In genomic region chr17:62882726-62883475, GRCm38 (mm10) we compare ENCODE assay signal across 8 mouse cellular contexts. TPM values are rescaled to one million over a fixed set of nuclear protein-coding genes. Genes with fewer than 3 reads are reported as not detected.
A peak's percentile ranks its signal among the peaks of the same experiment; 100 is the strongest.
DNase-seq lines count a peak whose midpoint lies in the region; ATAC-seq and TF ChIP-seq lines count a peak whose summit lies in the region.

No protein-coding gene starts in this region.

- no peaks in the 10 kb centered on the region for H3K36me3 ChIP-seq in hindbrain, embryonic 16.5 days (ENCODE audit: control insufficient read depth, insufficient read depth, low read length)
- H3K36me3 ChIP-seq in macrophage (ENCODE audit: inconsistent target) = no peaks in the 10 kb centered on the region

- H3K4me3 ChIP-seq in gastrocnemius, adult 2 months = peak overlapping the region; percentile 87
- H3K4me3 ChIP-seq in hindbrain, embryonic 16.5 days (ENCODE audit: low read length) = peak overlapping the region; percentile 85
- H3K4me3 ChIP-seq in macrophage (ENCODE audit: inconsistent target) = peak overlapping the region; percentile 21

- intact Hi-C loops in gastrocnemius, adult 2 months (cut with DNase I) = loop anchor here (5.0 kb wide), 1 partner anchor 584 kb away; no protein-coding TSS in a partner anchor

- H3K4me1 ChIP-seq in hindbrain, embryonic 16.5 days (ENCODE audit: control insufficient read depth, insufficient read depth, low read depth, low read length) = peaks cover 2% of the 10 kb centered on the region; the same call in 1 of the 2 replicates

- H3K9ac ChIP-seq in hindbrain, embryonic 16.5 days (ENCODE audit: low read depth, low read length) = peak overlapping the region; percentile 90

- TF ChIP-seq CTCF in gastrocnemius, adult 2 months (IDR thresholded peaks at IDR 0.05) = no peak

- peak overlapping the region; percentile 41 for H3K27ac ChIP-seq in gastrocnemius, adult 2 months
- H3K27ac ChIP-seq in hindbrain, embryonic 16.5 days (ENCODE audit: low read depth, low read length) = peak overlapping the region; percentile 80
- no peak overlapping the region for H3K27ac ChIP-seq in macrophage

- H3K79me2 ChIP-seq in macrophage (ENCODE audit: inconsistent target) = no peaks in the 10 kb centered on the region

- WGBS in hindbrain, embryonic 16.5 days = 1% methylated on average over 37 of the region's 53 CpGs
- WGBS in macrophage (ENCODE audit: missing documents) = under 1% methylated on average over 47 of the region's 53 CpGs

- DNase-seq in adipocyte (ENCODE audit: low spot score) = peak; percentile 96
- peak; percentile 56 to 80 for DNase-seq in cerebellum, postnatal 4 days (ENCODE audit: low spot score in 2 of 2)
- peak; percentile 76 for DNase-seq in gastrocnemius, adult 2 months
- DNase-seq in left cerebral cortex, adult 8-10 months (ENCODE audit: low spot score in 2 of 2) = peak; percentile 59 to 83
- DNase-seq in right cerebral cortex, postnatal 25 days = peak; percentile 84
- no peak for DNase-seq in c-Kit-positive CD71-positive TER-119-positive erythroid progenitor cells, embryonic 14.5 days (ENCODE audit: low spot score)

- H3K9me3 ChIP-seq in hindbrain, embryonic 16.5 days (ENCODE audit: control insufficient read depth, low read length) = no peaks in the 10 kb centered on the region

- ATAC-seq in hindbrain, embryonic 16.5 days = peak; percentile 87

- H3K4me2 ChIP-seq in hindbrain, embryonic 16.5 days (ENCODE audit: low read length) = peak overlapping the region; percentile 100

- H3K27me3 ChIP-seq in hindbrain, embryonic 16.5 days (replicated peaks; ENCODE audit: control insufficient read depth, insufficient read depth, low read length) = no peaks in the 10 kb centered on the region

RNA-seq across cellular contexts. Expression of gene Efna5, which starts 1.8 kb away (rescaled TPM):
- total RNA-seq in gastrocnemius, adult 2 months (2021) = under 1 TPM; 0.13 to 0.86 TPM
- 32.3 and 37.5 TPM in 2 replicates for polyA plus RNA-seq in hindbrain, embryonic 16.5 days (2015; fragmentation: Nextera tagmentation; extraction: Ambion mirVana)
- 10 to 100 TPM; 31.4 to 41.2 (median 36.0) TPM for total RNA-seq in left cerebral cortex, adult 8-10 months (2022)
- 1 to 10 TPM in 1 of 26 experiments, not detected in 25; 5.1 TPM for total RNA-seq in macrophage (2018; cell fraction: chromatin; rRNA removed)
- not detected for total RNA-seq in macrophage (2018; cell fraction: cytosol; rRNA removed)
- total RNA-seq in macrophage (2018; cell fraction: nucleus; rRNA removed) = 1 to 10 TPM in 1 of 26 experiments, not detected in 25; 1.2 TPM
- polyA plus RNA-seq in macrophage (2018) = not detected in 3 replicates

Comparison
In these comparisons a context has a peak if more than half of its experiments do, and no peak if none do; other contexts are left out.
1. H3K4me3 ChIP-seq: peak in every context shown above with its lines; median percentile 87 in gastrocnemius, adult 2 months; 85 in hindbrain, embryonic 16.5 days; 21 in macrophage.
2. RNA of gene Efna5, which starts 1.8 kb away (total RNA-seq): 31.4 to 41.2 TPM in left cerebral cortex, adult 8-10 months; 0.13 to 0.86 TPM in gastrocnemius, adult 2 months; every median in the first group is over 10 times any median in the second.